Mouse (Mus musculus) thymus, postnatal 10 days (tissue): ENCODE measurements around the gene Mgat5.

ENCODE experiments used
- DNase-seq, 2 experiments: peaks; one replicate each; pipeline ENCODE4 v3.0.0; 2021; ENCODE audit warnings: low spot score in 2 of 2

Mgat5 gene

DNA sequence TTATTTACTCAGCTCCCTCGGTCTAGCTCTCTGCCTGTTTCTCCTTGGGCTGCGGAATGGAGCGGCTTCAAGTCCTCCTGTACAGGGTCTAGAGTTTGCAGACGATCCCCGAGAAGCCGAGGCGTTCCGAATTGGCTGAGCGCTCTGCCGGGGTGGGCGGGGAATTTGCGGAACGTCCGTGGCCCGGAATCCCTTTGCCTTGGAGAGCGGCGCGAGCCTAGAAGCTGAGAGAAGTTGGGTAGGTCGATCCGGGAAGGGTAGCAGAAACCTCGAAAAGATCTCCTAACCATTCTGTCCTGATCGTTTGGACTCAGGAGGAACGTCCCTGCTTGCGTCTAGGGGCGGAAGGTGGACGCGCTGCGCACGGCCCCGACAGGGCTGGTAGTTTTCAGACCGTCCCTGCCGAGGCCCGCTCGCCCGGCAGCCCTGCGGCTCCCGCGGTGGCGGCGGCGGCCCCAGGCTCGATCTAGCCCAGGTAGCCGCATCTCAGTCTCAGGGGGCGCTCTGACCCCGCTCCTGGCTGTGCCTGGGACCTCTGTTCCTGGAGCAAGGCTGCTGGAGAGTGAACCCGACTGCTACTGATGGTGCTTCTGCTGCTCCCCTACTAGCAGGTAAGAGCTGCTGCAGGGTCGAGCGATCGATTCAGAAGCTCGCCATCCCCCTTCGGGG is at the start of gene Mgat5:
Mgat5 (plus strand) TSS at position 199 of the 669 bp plus-strand sequence.
- peak; percentile 86 to 91 for DNase-seq

DNA sequence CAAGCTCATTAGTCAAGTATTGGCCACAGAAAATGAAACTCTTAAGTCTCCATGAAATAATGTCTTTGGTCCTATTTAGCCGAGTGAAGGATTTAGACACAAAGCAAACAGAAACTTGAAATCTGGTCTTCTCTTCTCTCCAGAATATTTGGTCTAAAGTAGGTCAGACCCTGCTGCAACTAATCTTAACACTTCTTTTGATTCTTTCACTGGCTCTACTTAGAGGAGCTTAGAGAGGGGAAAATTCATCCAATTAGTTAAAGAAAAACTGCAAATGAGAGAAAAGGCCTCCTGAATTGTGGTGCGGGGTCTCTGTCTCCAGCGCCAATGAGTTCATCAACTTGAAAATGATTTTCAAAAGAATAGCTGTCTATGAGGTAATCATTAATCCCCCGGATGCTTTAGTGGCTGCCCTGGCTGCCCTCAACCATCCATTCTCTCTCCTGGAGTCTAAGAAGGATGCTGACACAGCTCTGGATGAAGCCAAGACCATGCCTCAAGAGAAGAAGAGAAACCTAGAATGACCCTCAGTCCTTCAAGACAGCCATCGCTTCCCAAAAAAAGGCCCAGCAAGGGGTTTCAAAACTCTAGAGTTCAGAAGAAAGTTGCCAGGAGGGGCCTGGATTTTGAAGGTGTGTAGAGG is 44.6 kb upstream of the Mgat5 start:
- DNase-seq: no peak

- no peak for DNase-seq
These were observed 40.1 kb upstream of the Mgat5 start for GRCm38 (mm10) chr1:127164589-127165160.

DNA sequence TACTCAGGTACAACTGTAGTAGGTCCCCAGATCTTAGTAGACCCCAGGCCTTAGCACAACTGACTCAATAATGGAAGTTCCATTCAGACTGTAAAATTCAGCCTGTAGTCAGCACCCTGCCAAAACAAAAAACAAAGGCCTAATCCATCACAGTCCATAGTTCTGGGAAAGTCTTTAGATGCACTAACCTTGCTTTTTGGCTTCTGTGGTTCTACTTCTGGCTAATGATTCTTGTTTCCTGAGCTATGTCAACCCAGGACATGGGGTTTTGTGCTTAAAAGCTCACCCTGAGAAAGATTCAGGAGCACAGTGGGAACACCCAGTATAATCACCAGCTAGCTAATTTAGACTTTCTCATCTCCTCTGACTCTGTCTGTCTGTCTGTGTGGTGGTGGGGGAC is 38.3 kb upstream of the Mgat5 start:
- no peak for DNase-seq

DNA sequence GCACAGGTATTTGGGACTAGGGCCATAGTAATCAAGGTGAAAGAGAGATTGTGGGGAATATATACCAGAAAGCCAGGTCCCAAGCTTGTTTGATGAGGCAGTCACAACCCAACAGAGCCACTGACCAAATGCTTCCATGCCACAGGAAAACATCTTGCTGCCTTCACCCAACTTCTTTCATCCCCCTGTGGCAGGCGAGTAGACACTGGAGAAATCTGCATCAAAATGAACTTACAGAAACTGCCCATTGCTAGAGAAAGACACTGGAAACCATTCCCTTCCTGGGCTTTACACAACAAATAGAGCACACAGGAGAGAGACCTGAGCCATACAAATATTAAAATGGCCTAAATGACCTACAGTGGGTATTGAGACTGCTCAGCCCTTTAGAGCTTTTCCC is 37.2 kb upstream of the Mgat5 start:
- no peak for DNase-seq

GRCm38 (mm10) chr1:127168205-127168604 is 36.6 kb upstream of the Mgat5 start:
- no peak for DNase-seq

GRCm38 (mm10) chr1:127169516-127169915 is 35.3 kb upstream of the Mgat5 start:
- DNase-seq: no peak

DNA sequence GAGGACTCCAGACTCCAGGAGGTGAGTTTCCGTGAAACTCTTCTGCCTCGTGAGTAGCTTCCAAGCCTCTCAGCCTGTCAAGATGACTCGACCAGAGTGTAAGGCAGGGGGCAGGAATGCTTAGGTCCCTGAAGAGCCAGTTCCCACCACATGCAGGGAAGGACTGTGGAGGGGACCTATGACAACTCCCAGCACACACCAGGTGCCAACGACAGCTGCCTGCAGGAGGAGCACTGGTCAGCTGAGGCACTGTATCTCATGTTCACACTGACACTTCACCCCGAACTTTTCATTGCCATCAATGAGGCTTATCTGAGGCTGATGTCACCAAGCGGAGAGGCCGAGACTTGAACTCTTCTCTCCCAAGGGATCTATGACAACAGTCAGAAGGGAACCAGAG is 33.5 kb upstream of the Mgat5 start:
- DNase-seq: no peak

- DNase-seq: no peak
These were observed 31.4 kb upstream of the Mgat5 start for GRCm38 (mm10) chr1:127173448-127173847.

DNA sequence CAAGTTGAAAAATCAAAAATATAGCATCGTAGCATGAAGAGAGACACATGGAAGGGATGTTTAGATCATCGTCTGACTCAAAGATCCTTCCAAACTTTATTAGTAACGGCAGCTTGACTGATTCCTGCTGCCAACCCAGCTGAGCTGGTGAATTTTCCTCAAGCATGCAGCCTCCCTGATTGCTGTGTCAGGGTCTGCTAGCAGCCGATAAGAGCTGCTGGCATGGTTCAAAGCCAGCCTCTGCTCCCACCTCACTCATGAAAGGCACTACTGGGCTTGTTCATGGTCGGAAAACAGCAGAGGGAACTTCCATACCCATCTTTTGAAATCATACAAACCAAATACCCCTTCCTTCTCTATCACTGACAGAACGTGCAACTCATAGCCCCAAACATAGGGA is 12.4 kb upstream of the Mgat5 start:
- no peak for DNase-seq

DNA sequence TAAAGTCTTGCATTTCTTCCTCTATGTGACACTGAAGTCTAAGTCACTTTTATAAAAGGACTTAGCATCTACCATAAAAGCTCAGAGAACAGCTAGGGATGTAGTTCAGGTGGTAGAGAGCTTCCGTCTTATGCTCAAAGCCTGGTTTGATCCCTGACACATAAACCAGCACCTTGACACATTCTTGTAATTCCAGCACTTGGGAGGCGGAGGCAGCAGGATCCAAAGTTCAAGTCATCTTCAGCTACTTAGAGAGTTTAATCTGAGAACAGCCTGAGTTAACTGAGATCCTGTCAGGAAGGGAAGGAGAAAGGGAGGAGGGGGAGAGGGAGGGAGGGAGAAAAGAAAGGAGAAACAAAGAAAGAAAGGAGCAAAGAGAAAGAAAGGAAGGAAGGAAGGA is 5.6 kb upstream of the Mgat5 start:
- DNase-seq: no peak

DNA sequence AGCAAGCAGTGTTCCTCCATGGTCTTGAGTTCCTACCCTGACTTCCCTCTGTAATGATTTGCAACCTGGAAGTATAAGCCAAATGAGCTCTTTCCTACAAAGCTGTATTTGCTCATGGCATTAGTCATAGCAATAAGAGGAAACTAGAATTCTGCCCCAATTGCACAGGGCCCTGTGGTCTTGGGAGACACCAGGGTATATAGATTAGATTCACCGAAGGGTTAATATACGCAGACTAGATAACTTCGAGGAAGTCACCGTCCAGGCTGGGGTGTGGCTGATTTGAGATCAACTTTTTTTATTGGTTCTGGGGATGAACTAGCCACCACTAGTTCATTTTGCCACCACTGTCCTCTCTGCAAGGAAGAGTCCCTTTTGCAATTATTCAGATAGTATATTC is 2.5 kb upstream of the Mgat5 start:
- no peak for DNase-seq

GRCm38 (mm10) chr1:127203231-127203764 is 1.5 kb upstream of the Mgat5 start:
- DNase-seq: peak in 1 of 2 experiments; percentile 31

GRCm38 (mm10) chr1:127205501-127206019 is 745 bp downstream of the Mgat5 start:
- DNase-seq: no peak

DNA sequence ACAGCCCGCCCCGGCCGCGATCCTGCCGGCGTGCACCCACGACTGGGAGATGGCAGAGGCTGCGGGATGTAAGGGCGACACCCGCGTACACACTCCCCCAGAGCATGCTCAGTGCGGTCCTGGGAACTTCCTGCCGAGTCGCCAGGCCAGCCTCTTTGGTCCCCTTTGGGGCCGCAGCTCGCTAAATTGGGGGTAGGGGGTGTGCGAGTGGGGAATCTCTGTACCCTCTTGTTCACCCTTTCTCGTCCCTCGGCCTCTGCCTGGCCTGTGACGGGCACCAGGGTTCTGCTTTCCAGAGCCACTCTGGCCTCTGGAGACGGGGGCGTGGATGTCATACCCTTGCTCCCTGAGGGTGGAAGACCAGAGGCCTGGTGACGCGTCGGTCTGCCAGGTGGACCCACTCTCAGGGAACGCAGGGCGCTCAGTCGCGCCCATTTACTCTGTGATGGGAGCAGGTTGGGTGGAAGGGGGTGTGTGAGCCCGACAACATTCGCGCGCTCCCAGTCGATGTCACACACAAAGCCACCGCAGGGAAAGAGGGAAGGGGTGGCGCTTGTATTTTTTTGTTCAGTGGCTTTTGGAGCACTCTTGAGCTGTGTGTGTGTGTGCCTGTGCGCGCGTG is 1.3 kb downstream of the Mgat5 start:
- DNase-seq: peak; percentile 43 to 54

- DNase-seq: no peak
These were observed 2.2 kb downstream of the Mgat5 start for GRCm38 (mm10) chr1:127206881-127207555.

DNA sequence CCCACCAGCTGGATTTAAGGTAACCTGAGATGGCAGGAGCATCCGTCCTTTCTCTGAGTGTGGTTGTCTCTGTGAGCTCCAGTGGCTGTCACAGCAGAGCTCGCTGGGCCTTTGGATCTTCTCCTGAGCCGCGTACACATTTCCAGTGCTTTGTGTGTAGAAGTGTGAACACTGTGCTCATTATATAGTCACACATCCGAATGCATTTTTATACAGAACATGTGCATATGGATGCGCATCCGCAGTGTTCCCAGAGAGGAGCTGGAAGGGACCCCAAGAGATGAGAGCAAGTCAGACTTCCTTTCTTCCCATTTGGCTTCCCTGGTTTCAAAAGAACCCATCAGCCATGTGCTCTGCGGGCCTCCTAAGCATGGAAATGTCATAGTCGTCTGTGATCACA is 3.4 kb downstream of the Mgat5 start:
- no peak for DNase-seq

GRCm38 (mm10) chr1:127212812-127213211 is 8.0 kb downstream of the Mgat5 start:
- no peak for DNase-seq

DNA sequence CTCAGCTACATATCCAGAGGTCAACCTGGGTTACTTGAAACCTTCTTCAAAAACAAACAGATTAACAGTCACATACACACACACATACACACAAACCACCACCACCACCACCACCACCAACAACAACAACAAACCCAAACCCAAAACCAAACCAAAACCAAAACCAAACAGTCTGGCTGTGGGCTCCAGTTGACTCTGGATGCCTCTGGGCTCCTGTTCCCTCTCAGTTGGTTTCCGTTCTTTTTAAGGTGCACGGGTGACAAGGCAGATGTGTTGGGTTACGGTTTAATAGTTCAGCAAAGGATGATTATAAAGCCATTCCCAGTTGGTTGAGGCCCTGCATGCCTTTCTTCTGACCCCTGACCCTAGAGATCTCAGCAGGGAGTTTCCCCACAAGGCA is 8.6 kb downstream of the Mgat5 start:
- DNase-seq: peak in 1 of 2 experiments; percentile 32

GRCm38 (mm10) chr1:127214585-127215232 is 9.9 kb downstream of the Mgat5 start:
- DNase-seq: peak in 1 of 2 experiments; percentile 47

DNA sequence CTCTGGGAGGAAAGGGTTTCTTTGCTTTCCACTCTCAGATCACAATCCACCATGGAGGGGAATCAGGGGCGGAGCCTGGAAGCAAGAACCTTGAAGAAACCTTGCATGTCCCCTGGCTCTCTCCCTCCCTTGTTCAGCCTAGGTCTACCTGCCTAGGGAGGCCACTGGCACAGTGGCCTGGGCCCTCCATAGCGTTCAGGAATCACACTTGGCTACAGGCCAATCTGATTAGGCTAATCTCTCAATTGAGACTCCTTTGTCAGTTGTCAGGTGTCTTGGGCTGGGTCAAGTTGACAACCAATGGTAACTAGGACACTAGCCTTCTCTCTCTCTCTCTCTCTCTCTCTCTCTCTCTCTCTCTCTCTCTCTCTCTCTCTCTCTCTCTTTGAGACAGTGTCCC is 12.2 kb downstream of the Mgat5 start:
- DNase-seq: no peak
